Mouse (Mus musculus) C2C12 (cell line): ENCODE results near the gene Ccm2. TPM values are rescaled to one million over a fixed set of nuclear protein-coding genes. Genes with fewer than 3 reads are reported as not detected.

Experiments used
- H3K27me3 ChIP-seq: one replicate; pipeline ENCODE4 v1.6.1; 2011; ENCODE audit not compliant: control insufficient read depth, insufficient read depth, insufficient read length
- H3K36me3 ChIP-seq: one replicate; pipeline ENCODE4 v1.6.1; 2011; ENCODE audit not compliant: control insufficient read depth, insufficient read depth
- H3K4me3 ChIP-seq: one replicate; pipeline ENCODE4 v1.5.1; 2011; ENCODE audit warnings: mild to moderate bottlenecking, control low read depth; ENCODE audit not compliant: poor library complexity, insufficient read depth, severe bottlenecking
- H3K79me2 ChIP-seq: one replicate; pipeline ENCODE4 v1.6.1; 2011; ENCODE audit not compliant: control insufficient read depth, insufficient read depth
- H3K79me3 ChIP-seq: one replicate; pipeline ENCODE4 v1.6.1; 2011; ENCODE audit warnings: low read depth, control low read depth
- H3ac ChIP-seq: one replicate; pipeline ENCODE3; 2011; ENCODE audit warnings: low read depth; ENCODE audit not compliant: control insufficient read depth, insufficient read length
- CEBPB ChIP-seq: IDR thresholded peaks from one replicate; pipeline ENCODE4 v1.6.1; 2011; ENCODE audit warnings: low read depth, mild to moderate bottlenecking, control low read depth, moderate library complexity
- CTCF ChIP-seq: IDR thresholded peaks from one replicate; pipeline ENCODE4 v1.5.1; 2011; ENCODE audit not compliant: control insufficient read depth, insufficient read depth, insufficient read length
- FOSL1 ChIP-seq: IDR thresholded peaks from one replicate; pipeline ENCODE4 v1.8.0; 2011; ENCODE audit warnings: mild to moderate bottlenecking, low read length; ENCODE audit not compliant: poor library complexity, insufficient read depth, severe bottlenecking
- MAX ChIP-seq: IDR thresholded peaks from one replicate; pipeline ENCODE4 v1.6.1; 2011; ENCODE audit warnings: mild to moderate bottlenecking, control low read depth
- MYOD1 ChIP-seq: IDR thresholded peaks from one replicate; pipeline ENCODE4 v1.6.1; 2011; ENCODE audit warnings: low read depth; ENCODE audit not compliant: control insufficient read depth, insufficient read length
- MYOG ChIP-seq: IDR thresholded peaks from one replicate; pipeline ENCODE4 v1.6.1; 2011; ENCODE audit not compliant: control insufficient read depth, insufficient read length; ENCODE audit errors: extremely low read depth
- USF1 ChIP-seq: IDR thresholded peaks from one replicate; pipeline ENCODE4 v1.6.1; 2011; ENCODE audit warnings: low read depth, mild to moderate bottlenecking, control low read depth, moderate library complexity
- polyA plus RNA-seq: library from polyadenylated mRNA; unstranded; fragments of >200 nt; fragmentation: generic; extraction: Trizol; gene quantifications from one replicate; pipeline ENCODE4 v1.2.1, GENCODE M21; 2012; ENCODE audit warnings: missing spikeins

Ccm2 gene
- polyA plus RNA-seq, 1 experiment: 90.7 TPM

- H3ac ChIP-seq: no peak overlapping the region
- no peaks in the 10 kb centered on the region for H3K27me3 ChIP-seq
- TF ChIP-seq MYOG (no peak), MAX (no peak), CEBPB (no peak), CTCF (no peak), USF1 (no peak), MYOD1 (no peak), FOSL1 (no peak)
- no peaks in the 10 kb centered on the region for H3K79me3 ChIP-seq
- H3K36me3 ChIP-seq: peaks cover 68% of the 10 kb centered on the region
- no peak overlapping the region for H3K4me3 ChIP-seq
- H3K79me2 ChIP-seq: no peaks in the 10 kb centered on the region
Measured at GRCm38 (mm10) chr11:6594845-6595244, 48.2 kb downstream of the Ccm2 start.

GRCm38 (mm10) chr11:6595339-6595738, 48.7 kb downstream of the Ccm2 start:
- Histone ChIP-seq H3K79me3 (no peaks in the 10 kb centered on the region), H3K79me2 (no peaks in the 10 kb centered on the region), H3K36me3 (peaks cover 64% of the 10 kb centered on the region), H3ac (no peak overlapping the region), H3K27me3 (no peaks in the 10 kb centered on the region), H3K4me3 (no peak overlapping the region)
- TF ChIP-seq FOSL1 (no peak), MYOG (no peak), USF1 (no peak), MYOD1 (no peak), MAX (no peak)

DNA sequence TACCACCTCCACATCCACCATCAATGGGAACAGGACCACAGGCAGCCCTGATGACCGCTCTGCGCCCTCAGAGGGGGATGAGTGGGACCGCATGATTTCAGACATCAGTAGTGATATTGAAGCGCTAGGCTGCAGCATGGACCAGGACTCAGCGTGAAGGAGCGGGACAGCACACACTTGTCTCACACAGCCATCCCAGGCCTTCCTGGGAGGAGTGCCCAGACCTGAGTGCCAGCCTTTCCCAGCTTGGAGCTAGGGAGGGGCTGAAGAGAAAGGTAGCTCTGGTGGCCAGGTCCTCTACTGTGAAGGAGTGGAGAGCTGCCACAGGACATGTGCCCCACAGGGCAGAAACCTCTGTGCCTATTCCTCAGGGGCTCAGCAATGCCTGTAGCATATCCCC, 49.5 kb downstream of the Ccm2 start:
- peaks cover 56% of the 10 kb centered on the region for H3K36me3 ChIP-seq

GRCm38 (mm10) chr11:6596616-6597015, 49.9 kb downstream of the Ccm2 start:
- Histone ChIP-seq H3K79me3 (no peaks in the 10 kb centered on the region), H3K36me3 (peaks cover 54% of the 10 kb centered on the region), H3ac (no peak overlapping the region), H3K27me3 (no peaks in the 10 kb centered on the region), H3K4me3 (no peak overlapping the region), H3K79me2 (no peaks in the 10 kb centered on the region)
- TF ChIP-seq FOSL1: no peak
- TF ChIP-seq MYOD1: no peak
- no peak for TF ChIP-seq MAX
- no peak for TF ChIP-seq CTCF
- TF ChIP-seq MYOG: no peak
- TF ChIP-seq USF1: no peak
- no peak for TF ChIP-seq CEBPB

More for the DNA sequence above, 49.5 kb downstream of the Ccm2 start:
- Histone ChIP-seq H3K79me3 (no peaks in the 10 kb centered on the region), H3K27me3 (no peaks in the 10 kb centered on the region), H3K79me2 (no peaks in the 10 kb centered on the region), H3K4me3 (no peak overlapping the region), H3ac (no peak overlapping the region)
- TF ChIP-seq MYOD1 (no peak), FOSL1 (no peak), CTCF (no peak), MYOG (no peak), USF1 (no peak), CEBPB (no peak), MAX (no peak)

- Histone ChIP-seq H3ac (no peak overlapping the region), H3K36me3 (peaks cover 46% of the 10 kb centered on the region), H3K27me3 (no peaks in the 10 kb centered on the region), H3K79me3 (no peaks in the 10 kb centered on the region), H3K4me3 (no peak overlapping the region), H3K79me2 (no peaks in the 10 kb centered on the region)
- TF ChIP-seq MAX (no peak), USF1 (peak; percentile 25)
Measured at GRCm38 (mm10) chr11:6597523-6597922, 50.8 kb downstream of the Ccm2 start.

- H3K79me3 ChIP-seq: no peaks in the 10 kb centered on the region
- H3K36me3 ChIP-seq: peaks cover 39% of the 10 kb centered on the region
- H3ac ChIP-seq: no peak overlapping the region
- TF ChIP-seq MAX: no peak
- TF ChIP-seq USF1: no peak
- TF ChIP-seq MYOG: no peak
- no peak for TF ChIP-seq CEBPB
- TF ChIP-seq CTCF: no peak
- no peak for TF ChIP-seq MYOD1
- TF ChIP-seq FOSL1: no peak
- H3K4me3 ChIP-seq: no peak overlapping the region
- no peaks in the 10 kb centered on the region for H3K27me3 ChIP-seq
- no peaks in the 10 kb centered on the region for H3K79me2 ChIP-seq
Measured at GRCm38 (mm10) chr11:6598191-6598889, 51.7 kb downstream of the Ccm2 start.
